Mouse (Mus musculus) kidney, adult 2 months (tissue): Measurements from ENCODE around the gene Gm21985. TPM values are rescaled to one million over a fixed set of nuclear protein-coding genes. Genes with fewer than 3 reads are reported as not detected.

Experiments
- DNase-seq: peaks from one replicate; pipeline ENCODE4 v3.0.0; 2021
- H3K27ac ChIP-seq: fragments of 200-500 bp; 2 replicates; pipeline ENCODE4 v1.5.1; 2012; ENCODE audit warnings: low read depth, low read length, control low read depth, inconsistent platforms; ENCODE audit not compliant: insufficient read depth
- H3K27me3 ChIP-seq: fragments of 200-500 bp; replicated peaks from 2 replicates; pipeline ENCODE4 v1.6.1; 2012; ENCODE audit warnings: mild to moderate bottlenecking, moderate library complexity, low read length, inconsistent platforms; ENCODE audit not compliant: control insufficient read depth, insufficient read depth
- H3K36me3 ChIP-seq: fragments of 200-500 bp; 2 replicates; pipeline ENCODE4 v1.6.1; 2012; ENCODE audit warnings: mild to moderate bottlenecking, moderate library complexity, low read length, inconsistent platforms; ENCODE audit not compliant: control insufficient read depth, insufficient read depth
- H3K4me1 ChIP-seq: fragments of 200-500 bp; 2 replicates; pipeline ENCODE4 v1.6.1; 2011; ENCODE audit warnings: low read length; ENCODE audit not compliant: control insufficient read depth, insufficient read depth
- H3K4me3 ChIP-seq: fragments of 200-500 bp; 2 replicates; pipeline ENCODE4 v1.5.1; 2011; ENCODE audit warnings: mild to moderate bottlenecking, low read depth, low read length, control low read depth; ENCODE audit not compliant: insufficient read depth
- CTCF ChIP-seq: fragments of 200-500 bp; conservative IDR thresholded peaks from 2 replicates; pipeline ENCODE4 v1.5.1; 2011; ENCODE audit warnings: low read depth, mild to moderate bottlenecking, control low read depth, low read length, moderate library complexity, mixed read lengths; ENCODE audit not compliant: insufficient read depth, insufficient read length
- POLR2A ChIP-seq: fragments of 200-500 bp; IDR thresholded peaks from one replicate; pipeline ENCODE4 v1.6.1; 2011; ENCODE audit warnings: low read depth, low read length, control low read depth
- WGBS: fragments of 180-500 bp; shearing (Covaris S2); methylation state at CpG from one replicate; pipeline ENCODE4 v1.1.7; 2018; 5-methylcytosine and 5-hydroxymethylcytosine counted together
- polyA plus RNA-seq: library from polyadenylated mRNA; depleted of rRNA; stranded (reverse); fragments of >200 nt; gene quantifications from 2 replicates; pipeline ENCODE4 v1.2.3, GENCODE M21; 2012; rRNA removed

Gene Gm21985
- polyA plus RNA-seq, result not detected in 2 replicates

GRCm38 (mm10) chr2:112266242-112266592, at the start of gene Gm21985:
Gene Gm21985 (plus strand): TSS chr2:112266314.
- Histone ChIP-seq H3K27ac (peak within 1 kb of the TSS; percentile 77), H3K4me1 (peaks cover 3% of the 10 kb centered on the region; the same call in 1 of the 2 replicates), H3K36me3 (no peaks in the 10 kb centered on the region), H3K4me3 (peak within 1 kb of the TSS; percentile 89), H3K27me3 (no peaks in the 10 kb centered on the region)
- under 1% methylated on average over 11 of the region's 11 CpGs for WGBS
- TF ChIP-seq POLR2A (no peak), CTCF (no peak)
- DNase-seq, result peak; percentile 60

- Histone ChIP-seq H3K4me3 (no peak overlapping the region), H3K36me3 (no peaks in the 10 kb centered on the region), H3K27me3 (no peaks in the 10 kb centered on the region; the same call in 1 of the 2 replicates), H3K4me1 (no peaks in the 10 kb centered on the region), H3K27ac (no peak overlapping the region)
- WGBS, result 73% methylated on average over 6 of the region's 6 CpGs
- DNase-seq, result no peak
- TF ChIP-seq CTCF (no peak), POLR2A (no peak)
Observed at GRCm38 (mm10) chr2:112217614-112218013, 48.5 kb upstream of the Gm21985 start.

- Histone ChIP-seq H3K4me3 (no peak overlapping the region), H3K27me3 (no peaks in the 10 kb centered on the region; the same call in 1 of the 2 replicates), H3K27ac (no peak overlapping the region), H3K4me1 (no peaks in the 10 kb centered on the region), H3K36me3 (no peaks in the 10 kb centered on the region)
- DNase-seq, result no peak
- WGBS, result 78% methylated on average over 5 of the region's 5 CpGs
- no peak for TF ChIP-seq POLR2A
- TF ChIP-seq CTCF, result no peak
Observed at GRCm38 (mm10) chr2:112220880-112221279, 45.2 kb upstream of the Gm21985 start.

GRCm38 (mm10) chr2:112222607-112223006, 43.5 kb upstream of the Gm21985 start:
- no peak for TF ChIP-seq POLR2A
- no peak for TF ChIP-seq CTCF
- no peak for DNase-seq
- Histone ChIP-seq H3K27me3 (no peaks in the 10 kb centered on the region), H3K4me1 (no peaks in the 10 kb centered on the region), H3K4me3 (no peak overlapping the region), H3K36me3 (no peaks in the 10 kb centered on the region), H3K27ac (no peak overlapping the region)
- WGBS, result 59% methylated on average over 5 of the region's 5 CpGs

GRCm38 (mm10) chr2:112224356-112224755, 41.8 kb upstream of the Gm21985 start:
- Histone ChIP-seq H3K4me3 (no peak overlapping the region), H3K27me3 (no peaks in the 10 kb centered on the region), H3K4me1 (no peaks in the 10 kb centered on the region), H3K36me3 (no peaks in the 10 kb centered on the region), H3K27ac (no peak overlapping the region)
- TF ChIP-seq CTCF (no peak), POLR2A (no peak)
- no peak for DNase-seq
- 64% methylated on average over 4 of the region's 4 CpGs for WGBS

GRCm38 (mm10) chr2:112232623-112233022, 33.5 kb upstream of the Gm21985 start:
- Histone ChIP-seq H3K27me3 (no peaks in the 10 kb centered on the region), H3K27ac (no peak overlapping the region), H3K4me1 (no peaks in the 10 kb centered on the region), H3K36me3 (no peaks in the 10 kb centered on the region), H3K4me3 (no peak overlapping the region)
- WGBS, result 72% methylated on average over 1 of the region's 1 CpGs
- no peak for DNase-seq
- TF ChIP-seq POLR2A (no peak), CTCF (no peak)

- Histone ChIP-seq H3K36me3 (no peaks in the 10 kb centered on the region), H3K4me1 (no peaks in the 10 kb centered on the region), H3K27ac (no peak overlapping the region), H3K4me3 (no peak overlapping the region), H3K27me3 (no peaks in the 10 kb centered on the region)
- WGBS, result 62% methylated on average over 2 of the region's 2 CpGs
- DNase-seq, result no peak
- TF ChIP-seq CTCF (no peak), POLR2A (no peak)
Observed at GRCm38 (mm10) chr2:112236620-112237019, 29.5 kb upstream of the Gm21985 start.
